Mouse (Mus musculus) midbrain, embryonic 14.5 days (tissue): Measurements from ENCODE around the gene Smo. TPM values are rescaled to one million over a fixed set of nuclear protein-coding genes. Genes with fewer than 3 reads are reported as not detected.

Experiments used
- polyA plus RNA-seq: library from polyadenylated mRNA; unstranded; fragments of >200 nt; fragmentation: Nextera tagmentation; extraction: Ambion mirVana; gene quantifications from 2 replicates; pipeline ENCODE4 v1.2.1, GENCODE M21; 2014

The Smo gene
- polyA plus RNA-seq, 1 experiment from 2014 or later: 14.4 TPM

Other genes starting within 250 kb of the Smo start
- gene Kcp, start 227.6 kb upstream of the Smo start, polyA plus RNA-seq: 11.6 and 12.1 TPM in 2 replicates
- 1.1 and 1.9 TPM in 2 replicates for gene Irf5, start 208.9 kb upstream of the Smo start, polyA plus RNA-seq
- 63.9 and 102 TPM in 2 replicates for gene Tnpo3, start 125.6 kb upstream of the Smo start, polyA plus RNA-seq
- gene Tspan33, start 41.3 kb upstream of the Smo start, polyA plus RNA-seq: 3.2 and 3.8 TPM in 2 replicates
- 15.1 and 18.0 TPM in 2 replicates for gene Ahcyl2, start 32.5 kb downstream of the Smo start, polyA plus RNA-seq
- gene Strip2, start 181.5 kb downstream of the Smo start, polyA plus RNA-seq: 2.8 and 2.9 TPM in 2 replicates